Mouse (Mus musculus) megakaryocyte-erythroid progenitor cell, adult 5-6 weeks (primary cell): Measurements from ENCODE around the gene Hdgfl3. TPM values are rescaled to one million over a fixed set of nuclear protein-coding genes. Genes with fewer than 3 reads are reported as not detected.

Experiments used
- ATAC-seq: replicated peaks from 2 replicates; pipeline ENCODE4 v1.8.0; 2016; ENCODE audit warnings: mild to moderate bottlenecking, inconsistent platforms; ENCODE audit not compliant: severe bottlenecking, poor library complexity, low FRiP score, low TSS enrichment
- total RNA-seq, 2 experiments: library from RNA; stranded (forward) in 1 of 2; stranded (reverse) in 1 of 2; fragments of 200-1000, 215-1000 nt in 1 of 2; fragments of >200 nt in 1 of 2; fragmentation: Nextera tagmentation in 1 of 2; gene quantifications; 2 replicates each; pipeline ENCODE4 v1.2.3; 2014 to 2017

Gene Hdgfl3
- total RNA-seq, 2 experiments from 2014 or later = 0.56 to 0.76 TPM

DNA sequence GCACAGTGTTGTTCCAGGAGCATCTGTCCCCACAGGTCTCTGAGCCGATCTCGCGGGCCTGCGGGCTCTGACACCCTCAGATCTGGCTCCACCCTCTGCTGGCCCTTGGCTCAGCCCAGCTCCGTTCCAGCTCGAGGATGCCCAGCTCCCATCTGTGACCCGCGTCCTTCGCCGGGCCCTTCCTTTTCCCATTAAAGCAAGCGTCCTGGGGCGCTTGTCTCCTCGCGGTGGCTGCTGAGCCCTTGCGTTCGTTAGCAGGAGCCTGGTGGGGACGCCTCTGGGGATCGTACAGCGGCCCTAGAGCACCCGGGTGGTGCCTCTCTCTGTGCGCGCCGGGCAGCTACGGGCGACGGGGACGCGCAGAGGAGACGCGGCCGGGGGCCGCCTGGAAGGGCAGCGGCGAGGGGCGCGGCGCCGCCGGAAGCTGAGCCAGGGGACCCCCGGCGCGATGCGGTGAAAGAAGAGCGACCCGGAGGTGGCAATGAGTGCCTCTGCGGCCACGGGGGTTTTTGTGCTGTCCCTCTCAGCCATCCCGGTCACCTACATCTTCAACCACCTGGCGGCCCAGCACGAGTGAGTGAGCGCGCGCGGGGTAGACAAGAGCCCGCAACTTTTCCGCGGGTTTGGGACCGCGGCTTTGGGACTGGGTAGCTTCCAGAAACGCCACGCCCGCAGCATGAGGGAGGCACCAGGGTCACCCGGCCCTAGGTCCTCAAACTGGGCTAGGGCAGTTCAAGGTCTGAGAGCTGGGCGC lies 75.1 kb downstream of the Hdgfl3 start, which contains the start of gene Tm6sf1:
Gene Tm6sf1 (plus strand): TSS at position 34 of the 754 bp plus-strand sequence.
- 0 out of 2 replicates have a peak, but pooled peaks have one; percentile 18 for ATAC-seq

DNA sequence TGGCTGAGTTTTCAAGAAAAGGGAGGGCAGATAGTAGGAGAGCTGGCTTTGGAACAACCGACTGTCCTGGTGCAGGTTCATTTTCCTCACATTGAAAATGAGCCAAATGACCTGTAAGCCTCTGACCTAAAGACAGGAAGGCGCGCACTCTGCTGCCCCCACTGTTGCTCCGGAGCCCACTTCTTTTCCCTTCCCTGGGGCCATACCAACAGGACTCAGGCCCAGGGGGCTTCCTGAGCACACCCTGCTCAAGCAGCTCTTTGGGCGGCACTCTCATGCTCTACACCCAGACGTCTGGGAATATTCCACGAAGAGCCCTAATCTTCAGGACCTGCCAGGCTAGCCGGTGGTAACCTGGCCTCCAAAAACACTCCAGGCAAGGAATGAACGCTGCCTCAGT lies 76.0 kb downstream of the Hdgfl3 start:
- no peak for ATAC-seq

DNA sequence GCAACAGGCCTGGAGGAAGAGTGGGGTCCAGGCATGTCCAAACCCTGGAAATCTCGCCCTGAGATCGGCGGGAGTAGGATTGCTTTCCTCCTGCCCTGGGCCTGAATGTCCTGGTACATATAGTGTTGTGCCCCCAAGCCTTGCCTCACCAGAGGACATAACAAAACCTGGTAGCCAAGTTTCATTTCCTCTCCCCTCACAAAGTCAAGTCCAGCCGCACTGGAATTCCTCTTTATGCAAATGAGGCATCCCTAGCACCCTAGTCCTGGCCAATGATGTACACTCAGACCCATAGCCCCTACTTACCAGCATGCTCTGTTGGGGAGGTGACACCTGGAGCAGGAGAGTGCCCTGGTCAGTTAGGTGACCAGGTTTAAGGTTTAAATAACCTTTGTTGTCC lies 78.1 kb downstream of the Hdgfl3 start:
- no peak for ATAC-seq

DNA sequence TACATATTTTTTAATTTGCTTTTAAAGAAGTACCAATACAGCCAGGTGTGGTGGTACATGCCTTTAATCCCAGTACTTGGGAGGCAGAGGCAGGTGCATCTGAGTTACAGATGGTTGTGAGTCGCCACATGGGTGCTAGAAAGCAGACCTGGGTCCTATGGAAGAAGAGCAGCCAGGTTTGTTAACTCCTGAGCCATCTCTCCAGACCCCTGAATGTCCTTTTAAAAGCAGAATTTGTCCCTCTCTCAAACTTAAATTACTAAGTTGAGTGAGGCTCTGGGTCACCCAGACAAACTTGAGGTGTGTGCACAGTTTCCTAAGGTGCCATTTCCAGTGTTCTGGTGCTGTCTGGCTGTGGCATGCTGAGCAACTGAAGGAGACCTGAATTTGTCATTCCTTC lies 78.6 kb downstream of the Hdgfl3 start, which contains the start of gene Gm10160:
Gene Gm10160 (minus strand): TSS at position 101 of the 400 bp plus-strand sequence.
- ATAC-seq = no peak

DNA sequence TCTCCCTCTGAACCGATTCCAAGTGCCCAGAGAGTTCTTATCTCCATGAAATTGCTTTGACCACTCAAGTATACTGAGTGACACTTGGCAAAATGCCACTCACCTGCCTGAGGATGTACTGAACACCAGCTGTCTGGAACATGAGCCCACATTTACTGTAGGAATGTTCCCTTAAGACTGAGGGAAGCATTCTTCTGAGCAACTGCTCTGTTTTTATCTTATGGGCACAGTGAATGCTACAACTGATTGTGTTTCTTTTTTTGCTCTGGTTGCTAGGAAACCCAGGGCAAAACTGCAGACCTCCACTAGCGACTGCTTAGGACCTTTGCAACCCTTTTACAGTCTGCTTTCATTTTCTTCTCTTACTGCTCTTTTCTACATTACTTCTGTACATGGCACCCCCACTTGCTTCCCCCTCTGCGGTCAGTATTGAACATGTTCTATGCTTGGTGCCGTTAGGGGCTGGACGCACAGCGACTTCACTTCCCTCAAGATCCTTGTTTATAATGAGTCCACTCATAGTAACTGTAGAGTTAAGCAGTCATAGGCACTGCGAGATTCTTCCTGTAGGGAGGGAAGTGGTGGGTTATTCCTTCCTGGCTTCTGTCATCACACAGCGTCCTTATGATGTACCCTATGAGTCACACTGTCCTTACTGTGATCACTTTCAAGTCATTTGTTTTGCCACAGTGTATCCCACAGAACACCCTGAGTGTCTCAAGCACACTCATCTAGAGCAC lies 79.5 kb downstream of the Hdgfl3 start:
- ATAC-seq = peak; percentile 76

- no peak for ATAC-seq
These were observed 82.6 kb downstream of the Hdgfl3 start for GRCm38 (mm10) chr7:81851706-81852105.

DNA sequence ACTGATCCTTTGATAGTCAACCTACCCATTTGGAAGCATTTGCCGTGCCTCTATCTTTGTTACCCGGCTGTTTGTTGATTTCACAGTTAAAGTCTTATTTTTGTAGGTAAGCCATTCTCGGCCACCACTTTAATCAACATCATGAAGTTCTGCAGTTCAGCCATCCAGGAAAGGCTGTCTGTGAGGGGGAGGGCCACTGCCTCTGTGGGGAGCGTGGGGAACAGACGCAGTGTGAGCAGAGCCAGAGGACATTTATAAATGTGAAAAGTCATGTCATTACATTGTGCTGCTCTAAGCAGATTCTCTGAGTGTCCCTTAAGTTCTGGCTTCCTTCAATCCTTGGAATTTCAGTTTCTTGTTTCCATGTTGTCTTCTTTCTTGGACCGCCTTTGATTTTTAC lies 84.1 kb downstream of the Hdgfl3 start:
- ATAC-seq = no peak

GRCm38 (mm10) chr7:81849633-81850032 lies 84.6 kb downstream of the Hdgfl3 start:
- ATAC-seq = no peak

GRCm38 (mm10) chr7:81849214-81849613 lies 85.1 kb downstream of the Hdgfl3 start:
- ATAC-seq = no peak

DNA sequence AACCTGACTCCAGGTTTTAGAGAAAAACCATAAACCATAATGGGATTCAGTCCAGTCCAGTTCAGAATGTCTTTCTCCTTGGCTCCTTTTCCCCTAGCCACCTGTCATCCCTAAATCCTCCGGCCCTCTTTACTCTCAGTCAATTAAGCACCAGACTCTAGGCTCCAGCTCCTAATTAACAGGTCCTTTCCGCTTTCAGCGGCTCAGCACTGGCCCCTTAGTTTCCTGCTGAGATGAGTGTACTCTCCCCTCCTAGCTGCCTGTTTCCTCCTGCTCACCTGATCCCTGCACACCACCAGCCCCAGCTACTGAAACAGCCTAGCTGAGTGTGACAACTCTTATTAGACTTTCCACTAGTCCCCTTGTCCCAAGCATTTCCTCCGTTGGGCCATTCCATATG lies 86.5 kb downstream of the Hdgfl3 start:
- no peak for ATAC-seq

GRCm38 (mm10) chr7:81847010-81847409 lies 87.3 kb downstream of the Hdgfl3 start:
- ATAC-seq = no peak

GRCm38 (mm10) chr7:81846008-81846407 lies 88.3 kb downstream of the Hdgfl3 start:
- ATAC-seq = no peak

- ATAC-seq = no peak
These were observed 89.0 kb downstream of the Hdgfl3 start for GRCm38 (mm10) chr7:81845313-81845712.

- ATAC-seq = no peak
These were observed 89.5 kb downstream of the Hdgfl3 start for GRCm38 (mm10) chr7:81844801-81845200.

- no peak for ATAC-seq
These were observed 90.4 kb downstream of the Hdgfl3 start for GRCm38 (mm10) chr7:81843903-81844302.

DNA sequence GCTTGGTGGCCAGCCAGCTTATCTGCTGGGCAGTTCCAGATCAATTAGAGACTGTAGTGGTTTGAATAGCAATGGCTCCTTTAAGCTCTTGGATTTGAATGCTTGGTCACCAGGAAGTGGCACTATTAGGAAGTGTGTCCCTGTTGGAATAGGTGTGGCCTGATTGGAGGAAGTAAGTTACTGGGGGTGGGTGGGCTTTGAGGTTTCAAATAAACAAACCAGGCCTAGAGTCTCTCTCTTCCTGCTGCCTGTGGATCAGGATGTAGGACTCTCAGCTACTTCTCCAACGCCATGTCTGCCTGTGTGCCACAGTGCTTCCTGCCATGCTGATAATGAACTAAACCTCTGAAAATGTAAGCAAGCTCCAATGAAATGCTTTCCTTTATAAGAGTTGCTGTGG lies 91.3 kb downstream of the Hdgfl3 start:
- ATAC-seq = no peak

DNA sequence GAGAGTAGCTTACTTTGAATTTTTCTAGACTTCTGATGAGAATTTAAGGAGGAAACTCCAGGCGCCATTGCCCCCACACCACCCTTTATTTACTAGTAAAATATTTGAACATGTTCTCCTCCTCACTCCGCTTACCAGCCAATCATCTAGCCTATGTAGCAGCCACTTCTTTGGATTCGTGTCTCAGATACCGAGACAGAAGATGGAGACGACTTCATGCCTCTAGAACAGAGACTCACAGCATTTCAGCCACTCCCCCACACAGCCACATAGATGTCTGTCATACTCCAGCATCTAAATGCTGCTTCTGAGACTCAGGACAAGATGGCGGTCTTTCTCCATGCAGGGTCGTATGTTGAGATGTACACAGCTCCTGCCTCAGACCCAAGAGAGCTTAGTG lies 92.1 kb downstream of the Hdgfl3 start:
- no peak for ATAC-seq

- ATAC-seq = no peak
These were observed 92.8 kb downstream of the Hdgfl3 start for GRCm38 (mm10) chr7:81841439-81841838.

- ATAC-seq = no peak
These were observed 93.6 kb downstream of the Hdgfl3 start for GRCm38 (mm10) chr7:81840661-81841181.

DNA sequence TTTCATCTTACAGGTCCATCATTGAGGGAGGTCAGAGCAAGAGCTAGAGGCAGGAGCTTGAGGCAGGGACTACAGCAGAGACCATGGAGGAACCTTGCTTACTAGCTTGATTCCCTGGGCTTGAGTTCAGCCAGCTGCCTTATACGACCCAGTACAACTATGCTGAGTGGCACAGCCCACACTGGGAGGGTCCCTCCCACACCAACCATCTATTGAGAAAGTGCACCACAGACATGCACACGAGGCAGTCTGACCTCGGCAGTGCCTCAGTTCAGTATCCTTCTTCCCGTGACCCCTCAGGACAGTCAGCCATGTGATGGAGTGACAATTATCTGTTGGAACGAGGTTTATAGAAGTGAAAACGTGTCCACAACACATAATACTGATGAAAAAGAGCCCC lies 94.5 kb downstream of the Hdgfl3 start:
- ATAC-seq = no peak
